Mouse (Mus musculus): Measurements from ENCODE around the gene Fam149b. TPM values are rescaled to one million over a fixed set of nuclear protein-coding genes. Genes with fewer than 3 reads are reported as not detected.

The Fam149b gene
- polyA plus RNA-seq, 1 experiment from 2014 or later: 60.8 TPM

GRCm38 (mm10) chr14:20378313-20379061 is 30.5 kb downstream of the Fam149b start:
- Histone ChIP-seq H3K27ac (ENCODE audit: low read depth, low read length) (no peak overlapping the region), H3K4me2 (ENCODE audit: low read depth, low read length, severe bottlenecking) (no peak overlapping the region), H3K9ac (ENCODE audit: low read length) (no peak overlapping the region), H3K36me3 (ENCODE audit: control insufficient read depth, insufficient read depth, low read length) (no peaks in the 10 kb centered on the region; the same call in 1 of the 2 replicates), H3K27me3 (ENCODE audit: control insufficient read depth, insufficient read depth, low read length) (no peaks in the 10 kb centered on the region), H3K9me3 (ENCODE audit: control insufficient read depth, low read length) (no peaks in the 10 kb centered on the region), H3K4me1 (replicated peaks; ENCODE audit: control insufficient read depth, insufficient read depth, low read length) (no peaks in the 10 kb centered on the region), H3K4me3 (ENCODE audit: low read depth, low read length) (no peak overlapping the region)
- ATAC-seq (replicated peaks; ENCODE audit: low FRiP score) (0 out of 2 replicates have a peak, but pooled peaks have one; percentile 27), DNase-seq (ENCODE audit: low spot score) (peak; percentile 70)
- WGBS: 42% methylated on average over 13 of the region's 13 CpGs

- no peak overlapping the region for H3K4me3 ChIP-seq (ENCODE audit: low read depth, low read length)
- DNase-seq (ENCODE audit: low spot score) (no peak), ATAC-seq (replicated peaks; ENCODE audit: low FRiP score) (no peak)
- WGBS: 92% methylated on average over 5 of the region's 5 CpGs
- no peaks in the 10 kb centered on the region; the same call in 1 of the 2 replicates for H3K36me3 ChIP-seq (ENCODE audit: control insufficient read depth, insufficient read depth, low read length)
- no peaks in the 10 kb centered on the region for H3K9me3 ChIP-seq (ENCODE audit: control insufficient read depth, low read length)
- H3K4me2 ChIP-seq (ENCODE audit: low read depth, low read length, severe bottlenecking): no peak overlapping the region
- no peak overlapping the region for H3K27ac ChIP-seq (ENCODE audit: low read depth, low read length)
- no peaks in the 10 kb centered on the region for H3K27me3 ChIP-seq (ENCODE audit: control insufficient read depth, insufficient read depth, low read length)
- H3K9ac ChIP-seq (ENCODE audit: low read length): no peak overlapping the region
- H3K4me1 ChIP-seq (replicated peaks; ENCODE audit: control insufficient read depth, insufficient read depth, low read length): no peaks in the 10 kb centered on the region
These were observed 31.2 kb downstream of the Fam149b start for GRCm38 (mm10) chr14:20379087-20379640.

GRCm38 (mm10) chr14:20379753-20380430 is 31.9 kb downstream of the Fam149b start:
- WGBS: 91% methylated on average over 9 of the region's 9 CpGs
- no peaks in the 10 kb centered on the region; the same call in 1 of the 2 replicates for H3K36me3 ChIP-seq (ENCODE audit: control insufficient read depth, insufficient read depth, low read length)

GRCm38 (mm10) chr14:20388441-20389129 is 40.6 kb downstream of the Fam149b start, which contains the start of gene Dnajc9:
Gene Dnajc9, minus strand, starts transcription at chr14:20388910.
- H3K4me2 ChIP-seq (ENCODE audit: low read depth, low read length, severe bottlenecking): peak within 1 kb of the TSS; percentile 84
- no peaks in the 10 kb centered on the region; the same call in none of the 2 replicates for H3K36me3 ChIP-seq (ENCODE audit: control insufficient read depth, insufficient read depth, low read length)
- H3K4me1 ChIP-seq (replicated peaks; ENCODE audit: control insufficient read depth, insufficient read depth, low read length): peaks cover 15% of the 10 kb centered on the region
- H3K9ac ChIP-seq (ENCODE audit: low read length): peak within 1 kb of the TSS; percentile 84
- H3K27ac ChIP-seq (ENCODE audit: low read depth, low read length): peak within 1 kb of the TSS; percentile 60
- peak within 1 kb of the TSS; percentile 77 for H3K4me3 ChIP-seq (ENCODE audit: low read depth, low read length)
- no peaks in the 10 kb centered on the region for H3K27me3 ChIP-seq (ENCODE audit: control insufficient read depth, insufficient read depth, low read length)
- DNase-seq (ENCODE audit: low spot score) (peak; percentile 95), ATAC-seq (replicated peaks; ENCODE audit: low FRiP score) (peak; percentile 81)
- no peaks in the 10 kb centered on the region for H3K9me3 ChIP-seq (ENCODE audit: control insufficient read depth, low read length)
- WGBS: under 1% methylated on average over 59 of the region's 59 CpGs

More at GRCm38 (mm10) chr14:20379753-20380430, 31.9 kb downstream of the Fam149b start:
- Histone ChIP-seq H3K4me3 (ENCODE audit: low read depth, low read length) (no peak overlapping the region), H3K9ac (ENCODE audit: low read length) (no peak overlapping the region), H3K9me3 (ENCODE audit: control insufficient read depth, low read length) (no peaks in the 10 kb centered on the region), H3K27me3 (ENCODE audit: control insufficient read depth, insufficient read depth, low read length) (no peaks in the 10 kb centered on the region), H3K4me1 (replicated peaks; ENCODE audit: control insufficient read depth, insufficient read depth, low read length) (no peaks in the 10 kb centered on the region), H3K27ac (ENCODE audit: low read depth, low read length) (no peak overlapping the region), H3K4me2 (ENCODE audit: low read depth, low read length, severe bottlenecking) (no peak overlapping the region)
- ATAC-seq (replicated peaks; ENCODE audit: low FRiP score) (no peak), DNase-seq (ENCODE audit: low spot score) (no peak)

- ATAC-seq (replicated peaks; ENCODE audit: low FRiP score) (no peak), DNase-seq (ENCODE audit: low spot score) (no peak)
- 89% methylated on average over 8 of the region's 8 CpGs for WGBS
- peak overlapping the region; percentile 84; the same call in 1 of the 2 replicates for H3K4me2 ChIP-seq (ENCODE audit: low read depth, low read length, severe bottlenecking)
- no peaks in the 10 kb centered on the region for H3K27me3 ChIP-seq (ENCODE audit: control insufficient read depth, insufficient read depth, low read length)
- no peaks in the 10 kb centered on the region for H3K9me3 ChIP-seq (ENCODE audit: control insufficient read depth, low read length)
- H3K27ac ChIP-seq (ENCODE audit: low read depth, low read length): no peak overlapping the region
- peaks cover 18% of the 10 kb centered on the region for H3K4me1 ChIP-seq (replicated peaks; ENCODE audit: control insufficient read depth, insufficient read depth, low read length)
- H3K36me3 ChIP-seq (ENCODE audit: control insufficient read depth, insufficient read depth, low read length): no peaks in the 10 kb centered on the region; the same call in 1 of the 2 replicates
- H3K9ac ChIP-seq (ENCODE audit: low read length): no peak overlapping the region
- no peak overlapping the region for H3K4me3 ChIP-seq (ENCODE audit: low read depth, low read length)
These were observed 41.6 kb downstream of the Fam149b start for GRCm38 (mm10) chr14:20389446-20390079.

GRCm38 (mm10) chr14:20392326-20392725 is 44.4 kb downstream of the Fam149b start:
- Histone ChIP-seq H3K4me3 (ENCODE audit: low read depth, low read length) (no peak overlapping the region), H3K4me1 (replicated peaks; ENCODE audit: control insufficient read depth, insufficient read depth, low read length) (peaks cover 9% of the 10 kb centered on the region), H3K27ac (ENCODE audit: low read depth, low read length) (no peak overlapping the region), H3K9ac (ENCODE audit: low read length) (no peak overlapping the region), H3K27me3 (ENCODE audit: control insufficient read depth, insufficient read depth, low read length) (no peaks in the 10 kb centered on the region), H3K4me2 (ENCODE audit: low read depth, low read length, severe bottlenecking) (no peak overlapping the region; the same call in 1 of the 2 replicates), H3K36me3 (ENCODE audit: control insufficient read depth, insufficient read depth, low read length) (no peaks in the 10 kb centered on the region; the same call in 1 of the 2 replicates), H3K9me3 (ENCODE audit: control insufficient read depth, low read length) (no peaks in the 10 kb centered on the region)
- WGBS: 87% methylated on average over 3 of the region's 4 CpGs
- ATAC-seq (replicated peaks; ENCODE audit: low FRiP score) (no peak), DNase-seq (ENCODE audit: low spot score) (no peak)

- H3K4me2 ChIP-seq (ENCODE audit: low read depth, low read length, severe bottlenecking): peak within 1 kb of the TSS; percentile 59
- peak within 1 kb of the TSS; percentile 49 for H3K4me3 ChIP-seq (ENCODE audit: low read depth, low read length)
- H3K27ac ChIP-seq (ENCODE audit: low read depth, low read length): peak within 1 kb of the TSS; percentile 51
- H3K4me1 ChIP-seq (replicated peaks; ENCODE audit: control insufficient read depth, insufficient read depth, low read length): peaks cover 3% of the 10 kb centered on the region; the same call in 1 of the 2 replicates
- WGBS: under 1% methylated on average over 62 of the region's 68 CpGs
- peak within 1 kb of the TSS; percentile 87 for H3K9ac ChIP-seq (ENCODE audit: low read length)
- H3K27me3 ChIP-seq (ENCODE audit: control insufficient read depth, insufficient read depth, low read length): no peaks in the 10 kb centered on the region
- no peaks in the 10 kb centered on the region for H3K9me3 ChIP-seq (ENCODE audit: control insufficient read depth, low read length)
- H3K36me3 ChIP-seq (ENCODE audit: control insufficient read depth, insufficient read depth, low read length): no peaks in the 10 kb centered on the region
- DNase-seq (ENCODE audit: low spot score) (peak; percentile 97), ATAC-seq (replicated peaks; ENCODE audit: low FRiP score) (peak; percentile 96)
These were observed 45.4 kb downstream of the Fam149b start, which contains the start of gene Mrps16 for GRCm38 (mm10) chr14:20393205-20393913. Gene Mrps16, minus strand, starts transcription at chr14:20393634.

Data from forebrain, embryonic 11.5 days (tissue).